Mouse (Mus musculus) G1E (cell line): ENCODE results near the gene Atf5.

Source experiments
- CTCF ChIP-seq: IDR thresholded peaks from 2 replicates; pipeline ENCODE4 v1.5.1; 2012; ENCODE audit warnings: low read depth, low read length, inconsistent platforms, mixed read lengths
- GATA1 ChIP-seq: IDR thresholded peaks from 2 replicates; pipeline ENCODE4 v1.6.1; 2012; ENCODE audit warnings: borderline replicate concordance, low read length, inconsistent platforms, mixed read lengths
- GATA2 ChIP-seq: IDR thresholded peaks from 2 replicates; pipeline ENCODE4 v1.6.1; 2012; ENCODE audit warnings: low read depth, low read length, inconsistent platforms, borderline replicate concordance
- POLR2AphosphoS5 ChIP-seq: IDR thresholded peaks from 2 replicates; pipeline ENCODE4 v1.6.1; 2012; ENCODE audit warnings: low read depth, low read length, inconsistent platforms; ENCODE audit not compliant: insufficient replicate concordance
- TAL1 ChIP-seq: conservative IDR thresholded peaks from 2 replicates; pipeline ENCODE4 v1.6.1; 2012; ENCODE audit warnings: low read depth, low read length, inconsistent platforms, mixed read lengths

DNA sequence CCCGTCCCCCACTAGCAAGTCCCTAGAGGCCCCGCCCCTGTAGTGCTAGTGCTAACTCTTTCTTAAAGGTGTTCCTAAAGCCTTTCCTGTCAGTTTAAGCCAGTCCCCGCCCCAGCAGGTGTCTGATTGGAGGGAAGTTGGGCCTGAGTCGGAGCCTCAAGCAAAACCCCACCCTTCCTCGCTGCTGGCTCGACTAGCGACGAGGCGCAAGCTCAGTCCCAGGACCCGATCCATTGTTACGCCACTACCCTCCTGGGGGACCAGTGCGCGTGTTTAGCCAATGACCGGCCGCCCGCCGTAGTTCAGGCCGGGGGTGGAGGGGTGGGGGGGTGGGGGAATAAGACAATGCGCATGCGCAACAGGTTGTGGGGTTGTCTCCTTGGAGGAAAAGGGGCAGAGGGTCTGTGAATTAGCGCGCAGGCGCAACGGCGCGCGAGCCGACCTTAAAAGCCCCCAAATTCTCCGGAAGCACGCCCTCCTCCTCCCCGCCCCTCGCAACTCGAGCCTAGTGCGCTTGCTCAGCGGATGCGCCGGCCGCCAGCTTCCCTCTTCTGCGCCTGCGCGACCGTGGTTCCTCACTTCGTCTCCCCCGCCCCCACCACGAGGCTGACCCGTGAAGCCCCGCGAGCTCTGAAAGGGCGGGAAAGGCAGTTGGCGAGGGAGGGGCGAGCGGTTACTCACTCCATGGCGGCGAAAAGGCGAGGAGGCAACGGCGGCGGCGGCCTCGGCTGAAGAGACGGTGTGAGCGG lies 563 bp downstream of the Atf5 start, which contains the start of the genes Nup62 and Il4i1:
- TF ChIP-seq CTCF (no peak), TAL1 (no peak), GATA1 (no peak), GATA2 (no peak), POLR2AphosphoS5 (no peak)
